Mouse (Mus musculus) MEL (cell line): ENCODE data around the gene Oas1f. TPM values are rescaled to one million over a fixed set of nuclear protein-coding genes. Genes with fewer than 3 reads are reported as not detected.

Experiments used
- DNase-seq: peaks from one replicate; pipeline ENCODE4 v3.0.0; 2011; ENCODE audit warnings: low read depth, low spot score
- H3K27ac ChIP-seq: 2 replicates; pipeline ENCODE4 v1.5.1; 2012; ENCODE audit warnings: low read depth, mild to moderate bottlenecking, control low read depth, low read length, moderate library complexity; ENCODE audit not compliant: control insufficient read depth
- H3K27me3 ChIP-seq, 2 experiments: fragments of 150-350 bp in 1 of 2; sonication (generic) in 1 of 2; 2 replicates each; pipeline ENCODE4 v1.6.1; 2012; ENCODE audit warnings: low read length in 2 of 2, mild to moderate bottlenecking in 2 of 2, improper control_type of control experiment in 1 of 2, moderate library complexity in 1 of 2; ENCODE audit not compliant: insufficient read depth in 2 of 2, control insufficient read depth in 1 of 2
- H3K36me3 ChIP-seq, 2 experiments: 2 replicates each; pipeline ENCODE4 v1.6.1; 2012 to 2014; ENCODE audit warnings: low read length in 2 of 2, improper control_type of control experiment in 1 of 2, inconsistent platforms in 1 of 2, mild to moderate bottlenecking in 1 of 2; ENCODE audit not compliant: insufficient read depth in 2 of 2, control insufficient read depth in 1 of 2
- H3K4me1 ChIP-seq, 2 experiments: fragments of 150-350 bp in 1 of 2; sonication (generic) in 1 of 2; 2 replicates each; pipeline ENCODE4 v1.6.1; 2012; ENCODE audit warnings: low read length in 2 of 2, improper control_type of control experiment in 1 of 2, mild to moderate bottlenecking in 1 of 2; ENCODE audit not compliant: insufficient read depth in 2 of 2, control insufficient read depth in 1 of 2
- H3K4me3 ChIP-seq, 2 experiments: fragments of 150-350 bp in 1 of 2; sonication (generic) in 1 of 2; 2 replicates each; pipeline ENCODE4 v1.5.1; 2012; ENCODE audit warnings: low read depth in 2 of 2, low read length in 2 of 2, mild to moderate bottlenecking in 2 of 2, moderate library complexity in 2 of 2, control low read depth in 1 of 2, improper control_type of control experiment in 1 of 2; ENCODE audit not compliant: control insufficient read depth in 1 of 2, insufficient read depth in 1 of 2
- H3K79me2 ChIP-seq: 2 replicates; pipeline ENCODE4 v1.6.1; 2012; ENCODE audit warnings: mild to moderate bottlenecking, low read length, moderate library complexity; ENCODE audit not compliant: control insufficient read depth, poor library complexity, insufficient read depth
- H3K9ac ChIP-seq: 2 replicates; pipeline ENCODE4 v1.6.1; 2012; ENCODE audit warnings: low read depth, mild to moderate bottlenecking, control low read depth, low read length, moderate library complexity; ENCODE audit not compliant: control insufficient read depth, poor library complexity, severe bottlenecking
- H3K9me3 ChIP-seq: fragments of 150-350 bp; sonication (generic); replicated peaks from 2 replicates; pipeline ENCODE4 v1.6.1; 2012; ENCODE audit warnings: mild to moderate bottlenecking, low read length, improper control_type of control experiment, moderate library complexity; ENCODE audit not compliant: insufficient read depth
- BHLHE40 ChIP-seq: IDR thresholded peaks from 2 replicates; pipeline ENCODE4 v1.6.1; 2012; ENCODE audit warnings: low read depth, mild to moderate bottlenecking, inconsistent platforms, low read length, improper control_type of control experiment, borderline replicate concordance
- CHD1 ChIP-seq: IDR thresholded peaks from 2 replicates; pipeline ENCODE4 v1.6.1; 2012; ENCODE audit warnings: low read depth, mild to moderate bottlenecking, inconsistent platforms, low read length, improper control_type of control experiment
- CHD2 ChIP-seq: IDR thresholded peaks from 2 replicates; pipeline ENCODE4 v1.6.1; 2011; ENCODE audit warnings: low read length, improper control_type of control experiment
- E2F4 ChIP-seq: IDR thresholded peaks from 2 replicates; pipeline ENCODE4 v1.6.1; 2011; ENCODE audit warnings: low read depth, low read length, improper control_type of control experiment, borderline replicate concordance
- ELF1 ChIP-seq: IDR thresholded peaks from 2 replicates; pipeline ENCODE4 v1.6.1; 2014; ENCODE audit warnings: low read depth, mild to moderate bottlenecking, inconsistent platforms, low read length, improper control_type of control experiment, moderate library complexity
- EP300 ChIP-seq, 2 experiments: IDR thresholded peaks; 2 replicates each; pipeline ENCODE4 v1.6.1; 2011; ENCODE audit warnings: improper control_type of control experiment in 2 of 2, low read length in 2 of 2, low read depth in 1 of 2, mild to moderate bottlenecking in 1 of 2
- GATA1 ChIP-seq: IDR thresholded peaks from 2 replicates; pipeline ENCODE4 v1.6.1; 2011; ENCODE audit warnings: low read depth, low read length, improper control_type of control experiment
- HCFC1 ChIP-seq: IDR thresholded peaks from 2 replicates; pipeline ENCODE4 v1.6.1; 2012; ENCODE audit warnings: low read depth, mild to moderate bottlenecking, inconsistent platforms, low read length, improper control_type of control experiment, moderate library complexity
- JUND ChIP-seq: IDR thresholded peaks from 2 replicates; pipeline ENCODE4 v1.6.1; 2011; ENCODE audit warnings: low read depth, mild to moderate bottlenecking, improper control_type of control experiment, low read length
- KAT2A ChIP-seq: conservative IDR thresholded peaks from 2 replicates; pipeline ENCODE4 v1.6.1; 2012; ENCODE audit warnings: low read depth, low read length, improper control_type of control experiment, inconsistent platforms
- MAFK ChIP-seq: IDR thresholded peaks from 2 replicates; pipeline ENCODE4 v1.6.1; 2011; ENCODE audit warnings: low read depth, mild to moderate bottlenecking, low read length, improper control_type of control experiment, borderline replicate concordance
- MAX ChIP-seq: IDR thresholded peaks from 2 replicates; pipeline ENCODE4 v1.6.1; 2011; ENCODE audit warnings: low read length, improper control_type of control experiment
- MAZ ChIP-seq: IDR thresholded peaks from 2 replicates; pipeline ENCODE4 v1.6.1; 2012; ENCODE audit warnings: low read depth, mild to moderate bottlenecking, inconsistent platforms, low read length, improper control_type of control experiment
- MEF2A ChIP-seq: IDR thresholded peaks from 2 replicates; pipeline ENCODE4 v1.6.1; 2014; ENCODE audit warnings: low read depth, mild to moderate bottlenecking, inconsistent platforms, low read length, improper control_type of control experiment; ENCODE audit not compliant: poor library complexity, insufficient replicate concordance, severe bottlenecking; ENCODE audit errors: extremely low read depth
- MYC ChIP-seq: IDR thresholded peaks from 2 replicates; pipeline ENCODE4 v1.6.1; 2011; ENCODE audit warnings: low read depth, mild to moderate bottlenecking, low read length, improper control_type of control experiment, moderate library complexity
- NELFE ChIP-seq: IDR thresholded peaks from 2 replicates; pipeline ENCODE4 v1.6.1; 2011; ENCODE audit warnings: low read depth, low read length, improper control_type of control experiment
- NRF1 ChIP-seq: IDR thresholded peaks from 2 replicates; pipeline ENCODE4 v1.6.1; 2014; ENCODE audit warnings: low read depth, mild to moderate bottlenecking, inconsistent platforms, low read length, improper control_type of control experiment, moderate library complexity; ENCODE audit not compliant: poor library complexity, insufficient read depth, severe bottlenecking
- POLR2AphosphoS2 ChIP-seq: IDR thresholded peaks from 2 replicates; pipeline ENCODE4 v1.6.1; 2011; ENCODE audit warnings: low read length, improper control_type of control experiment
- POLR2AphosphoS5 ChIP-seq: IDR thresholded peaks from 2 replicates; pipeline ENCODE4 v1.6.1; 2012; ENCODE audit warnings: low read depth, borderline replicate concordance, mild to moderate bottlenecking, inconsistent platforms, low read length, moderate library complexity, mixed read lengths
- RAD21 ChIP-seq: IDR thresholded peaks from 2 replicates; pipeline ENCODE4 v1.6.1; 2011; ENCODE audit warnings: mild to moderate bottlenecking, low read depth, low read length, improper control_type of control experiment
- RCOR1 ChIP-seq: IDR thresholded peaks from 2 replicates; pipeline ENCODE4 v1.6.1; 2012; ENCODE audit warnings: low read depth, mild to moderate bottlenecking, inconsistent platforms, low read length, improper control_type of control experiment
- TAL1 ChIP-seq: IDR thresholded peaks from 2 replicates; pipeline ENCODE4 v1.6.1; 2012; ENCODE audit warnings: mild to moderate bottlenecking, inconsistent platforms, low read length, moderate library complexity, mixed read lengths
- TCF12 ChIP-seq: IDR thresholded peaks from 2 replicates; pipeline ENCODE4 v1.6.1; 2014; ENCODE audit warnings: low read depth, mild to moderate bottlenecking, inconsistent platforms, low read length, improper control_type of control experiment, moderate library complexity
- UBTF ChIP-seq: IDR thresholded peaks from 2 replicates; pipeline ENCODE4 v1.6.1; 2012; ENCODE audit warnings: low read depth, mild to moderate bottlenecking, inconsistent platforms, low read length, improper control_type of control experiment, moderate library complexity, borderline replicate concordance; ENCODE audit not compliant: insufficient read depth
- USF2 ChIP-seq, 2 experiments: IDR thresholded peaks; 2 replicates each; pipeline ENCODE4 v1.6.1; 2011 to 2012; ENCODE audit warnings: improper control_type of control experiment in 2 of 2, low read length in 2 of 2, borderline replicate concordance in 1 of 2, inconsistent platforms in 1 of 2, low read depth in 1 of 2, mild to moderate bottlenecking in 1 of 2; ENCODE audit not compliant: insufficient read depth in 1 of 2
- ZKSCAN1 ChIP-seq: IDR thresholded peaks from 2 replicates; pipeline ENCODE4 v1.6.1; 2012; ENCODE audit warnings: low read depth, mild to moderate bottlenecking, inconsistent platforms, low read length, improper control_type of control experiment, moderate library complexity
- ZMIZ1 ChIP-seq: IDR thresholded peaks from 2 replicates; pipeline ENCODE4 v1.6.1; 2012; ENCODE audit warnings: low read depth, mild to moderate bottlenecking, inconsistent platforms, low read length, improper control_type of control experiment, moderate library complexity
- polyA plus RNA-seq, 2 experiments: library from polyadenylated mRNA; stranded (reverse) in 1 of 2; unstranded in 1 of 2; fragments of >175 nt in 1 of 2; fragments of >200 nt in 1 of 2; gene quantifications; 2 replicates each; pipeline versions ENCODE4 v1.2.1 to v1.2.4; 2012; ENCODE audit warnings: low replicate concordance in 2 of 2, low read depth in 1 of 2; ENCODE audit not compliant: insufficient read length in 2 of 2, insufficient read depth in 1 of 2, missing spikeins in 1 of 2
- total RNA-seq: library from RNA; depleted of rRNA; stranded (reverse); fragments of 300-350 nt; gene quantifications from 2 replicates; pipeline ENCODE4 v1.2.3, GENCODE M21; 2012

Oas1f gene
- total and polyA plus RNA-seq, 3 experiments = not detected

GRCm38 (mm10) chr5:120811951-120812819 lies 35.0 kb upstream of the Oas1f start, which contains the start of gene Oas1c (continued):
- TF ChIP-seq POLR2AphosphoS5 = no peak
- TF ChIP-seq POLR2AphosphoS2 = peak; percentile 47; the same call in 1 of the 2 replicates
- no peak for TF ChIP-seq BHLHE40
- no peak for TF ChIP-seq NRF1
- no peak for TF ChIP-seq RAD21
- TF ChIP-seq MYC = no peak
- TF ChIP-seq MAZ = no peak
- no peak for TF ChIP-seq JUND
- no peak for TF ChIP-seq KAT2A
- TF ChIP-seq CHD2 = no peak
- no peak for TF ChIP-seq ZMIZ1
- TF ChIP-seq USF2 (IDR thresholded peaks at IDR 0.05; ENCODE audit: borderline replicate concordance in 1 of 2, insufficient read depth in 1 of 2, low read depth in 1 of 2, low read length in 2 of 2) = no peak
- TF ChIP-seq RCOR1 = peak; percentile 12; the same call in 1 of the 2 replicates
- no peak for TF ChIP-seq TAL1
- TF ChIP-seq HCFC1 = peak; percentile 54; the same call in 1 of the 2 replicates
- TF ChIP-seq, all 39 proteins: peak for 10

- Histone ChIP-seq H3K27ac (no peak overlapping the region), H3K79me2 (no peaks in the 10 kb centered on the region), H3K36me3 (no peaks in the 10 kb centered on the region), H3K9ac (peak overlapping the region; percentile 66), H3K4me3 (peak overlapping the region; percentile 76 to 78), H3K4me1 (peaks cover 2 to 9% of the 10 kb centered on the region in 2 experiments; a peak in 2 of 4 replicates), H3K27me3 (no peaks in the 10 kb centered on the region), H3K9me3 (no peaks in the 10 kb centered on the region)
- TF ChIP-seq E2F4 = no peak
- no peak for TF ChIP-seq POLR2AphosphoS2
- TF ChIP-seq JUND = no peak
- no peak for TF ChIP-seq EP300 (IDR thresholded peaks at IDR 0.05; ENCODE audit: low read depth in 1 of 2, low read length in 2 of 2)
- TF ChIP-seq NELFE = no peak
- no peak for TF ChIP-seq GATA1
- no peak for TF ChIP-seq CHD2
- no peak for TF ChIP-seq ZKSCAN1
- no peak for TF ChIP-seq TCF12
- TF ChIP-seq MAX = no peak
- no peak for TF ChIP-seq POLR2AphosphoS5
- TF ChIP-seq CHD1 = no peak
- TF ChIP-seq ELF1 = no peak
- TF ChIP-seq UBTF = no peak
- TF ChIP-seq MEF2A = no peak
- TF ChIP-seq MYC = no peak
- no peak for TF ChIP-seq MAFK
- DNase-seq = no peak
Measured at GRCm38 (mm10) chr5:120813023-120813422, 34.1 kb upstream of the Oas1f start.
